Mouse (Mus musculus) thymus, postnatal 4 days (tissue): ENCODE measurements around the gene Eef2k.

Experiments used
- DNase-seq: peaks from one replicate; pipeline ENCODE4 v3.0.0; 2021

The Eef2k gene

GRCm38 (mm10) chr7:120848831-120849512 is 6.3 kb downstream of the Eef2k start:
- DNase-seq: no peak

- DNase-seq: no peak
Measured at GRCm38 (mm10) chr7:120850165-120850564, 7.5 kb downstream of the Eef2k start.

GRCm38 (mm10) chr7:120859854-120860253 is 17.2 kb downstream of the Eef2k start:
- DNase-seq: no peak

- DNase-seq: peak; percentile 28
Measured at GRCm38 (mm10) chr7:120860799-120861487, 18.3 kb downstream of the Eef2k start.

- DNase-seq: peak; percentile 38
Measured at GRCm38 (mm10) chr7:120861488-120862047, 18.9 kb downstream of the Eef2k start.

- no peak for DNase-seq
Measured at GRCm38 (mm10) chr7:120862196-120862595, 19.6 kb downstream of the Eef2k start.

- no peak for DNase-seq
Measured at GRCm38 (mm10) chr7:120862626-120863025, 20.0 kb downstream of the Eef2k start.

- no peak for DNase-seq
Measured at GRCm38 (mm10) chr7:120863476-120863875, 20.8 kb downstream of the Eef2k start.

- peak; percentile 27 for DNase-seq
Measured at GRCm38 (mm10) chr7:120865100-120865499, 22.5 kb downstream of the Eef2k start.

- no peak for DNase-seq
Measured at GRCm38 (mm10) chr7:120865832-120866231, 23.2 kb downstream of the Eef2k start.

GRCm38 (mm10) chr7:120866684-120867083 is 24.1 kb downstream of the Eef2k start:
- DNase-seq: no peak

- DNase-seq: no peak
Measured at GRCm38 (mm10) chr7:120867720-120868119, 25.1 kb downstream of the Eef2k start.

- DNase-seq: no peak
Measured at GRCm38 (mm10) chr7:120869883-120870282, 27.3 kb downstream of the Eef2k start.

- DNase-seq: no peak
Measured at GRCm38 (mm10) chr7:120870431-120871008, 27.9 kb downstream of the Eef2k start.

- DNase-seq: no peak
Measured at GRCm38 (mm10) chr7:120873083-120873482, 30.5 kb downstream of the Eef2k start.

- DNase-seq: no peak
Measured at GRCm38 (mm10) chr7:120874021-120874420, 31.4 kb downstream of the Eef2k start.

GRCm38 (mm10) chr7:120874764-120875539 is 32.3 kb downstream of the Eef2k start:
- DNase-seq: no peak

GRCm38 (mm10) chr7:120875540-120876388 is 33.1 kb downstream of the Eef2k start:
- DNase-seq: no peak

- no peak for DNase-seq
Measured at GRCm38 (mm10) chr7:120878271-120878670, 35.6 kb downstream of the Eef2k start.

- DNase-seq: no peak
Measured at GRCm38 (mm10) chr7:120879972-120880371, 37.3 kb downstream of the Eef2k start.

GRCm38 (mm10) chr7:120880770-120881169 is 38.1 kb downstream of the Eef2k start:
- no peak for DNase-seq

- DNase-seq: no peak
Measured at GRCm38 (mm10) chr7:120881451-120881850, 38.8 kb downstream of the Eef2k start.
